10 mouse cellular contexts compared by ENCODE assay signal in the genomic region with DNA sequence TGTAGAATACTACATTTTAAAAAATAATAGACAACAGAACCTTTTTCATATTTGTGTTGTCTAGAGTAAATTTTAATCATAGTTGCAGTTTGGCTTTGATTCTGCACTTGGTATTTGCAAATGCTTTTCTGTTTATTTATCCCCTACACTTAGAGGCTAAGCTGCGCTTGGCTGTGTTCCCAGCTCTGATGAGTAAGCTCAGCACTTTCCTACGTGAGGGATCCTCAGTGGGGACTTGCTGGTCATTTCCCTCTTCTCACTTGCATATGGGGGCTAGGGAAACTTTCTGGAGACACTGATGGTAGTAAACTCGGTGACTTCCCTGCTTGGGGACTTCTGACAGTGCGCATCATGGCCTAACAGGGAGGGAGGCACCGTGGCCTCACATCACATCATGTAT. TPM values are rescaled to one million over a fixed set of nuclear protein-coding genes. Genes with fewer than 3 reads are reported as not detected.
DNase-seq lines count a peak whose midpoint lies in the region; ATAC-seq lines count a peak whose summit lies in the region.
"Had no signal": no experiment of that assay in that cellular context is flagged by ENCODE, and none has a peak within 500 bp of the region (broad histone marks: within the 10 kb centered on the region; RNA-seq: fewer than 3 reads in every experiment).

No protein-coding gene starts in this region.

- no peak overlapping the region for H3K9ac ChIP-seq in heart, embryonic 11.5 days (ENCODE audit: low read depth, low read length)
- H3K9ac ChIP-seq: liver, embryonic 13.5 days had no signal

- 59% methylated on average over 5 of the region's 5 CpGs for WGBS in heart, embryonic 11.5 days (ENCODE audit: insufficient replicate concordance)

- H3K4me3 ChIP-seq in heart, embryonic 11.5 days (ENCODE audit: low read depth, low read length), result no peak overlapping the region
- H3K4me3 ChIP-seq: erythroblast, embryonic 14.5 days; liver, embryonic 13.5 days had no signal

- DNase-seq in heart, adult 11 months, result peak; percentile 94
- peak; percentile 83 for DNase-seq in urinary bladder, postnatal 14 days (ENCODE audit: low spot score)
- DNase-seq in urinary bladder, adult 2 months (ENCODE audit: low spot score), result no peak
- peak; percentile 58 to 59 for DNase-seq in heart, postnatal 36 days
- peak; percentile 72 to 81 for DNase-seq in lung, postnatal 4 days
- no peak for DNase-seq in cerebellum, postnatal 4 days (ENCODE audit: low spot score in 2 of 2)
- DNase-seq in cerebellum, postnatal 36 days, result no peak
- DNase-seq: liver, embryonic 13.5 days had no signal

- no peak overlapping the region for H3K4me2 ChIP-seq in heart, embryonic 11.5 days
- H3K4me2 ChIP-seq: liver, embryonic 13.5 days had no signal

- no peak overlapping the region for H3K27ac ChIP-seq in heart, embryonic 11.5 days (ENCODE audit: low read depth, low read length)
- H3K27ac ChIP-seq: liver, embryonic 13.5 days had no signal

- intact Hi-C loops in heart, postnatal 36 days (cut with DNase I), result no loop called here

- H3K9me3 ChIP-seq in heart, embryonic 11.5 days (replicated peaks; ENCODE audit: control insufficient read depth, low read length), result no peaks in the 10 kb centered on the region
- H3K9me3 ChIP-seq: liver, embryonic 13.5 days had no signal

- H3K27me3 ChIP-seq in heart, embryonic 11.5 days (ENCODE audit: control insufficient read depth, insufficient read depth, low read length), result no peaks in the 10 kb centered on the region
- H3K27me3 ChIP-seq: liver, embryonic 13.5 days had no signal

- no peak for ATAC-seq in heart, embryonic 11.5 days (replicated peaks; ENCODE audit: insufficient number of reproducible peaks, low FRiP score, low TSS enrichment)

- H3K4me1 ChIP-seq in heart, embryonic 11.5 days (ENCODE audit: control insufficient read depth, insufficient read depth, low read length), result peaks cover 13% of the 10 kb centered on the region
- H3K4me1 ChIP-seq: liver, embryonic 13.5 days had no signal

- H3K36me3 ChIP-seq in heart, embryonic 11.5 days (ENCODE audit: control insufficient read depth, insufficient read depth, low read length), result no peaks in the 10 kb centered on the region
- H3K36me3 ChIP-seq: liver, embryonic 13.5 days had no signal

RNA-seq across cellular contexts. Expression of a gene that starts 41.7 kb away (rescaled TPM):
- 6.4 and 7.1 TPM in 2 replicates for polyA plus RNA-seq in heart, embryonic 11.5 days (2014; fragmentation: Nextera tagmentation; extraction: Ambion mirVana)
- polyA plus RNA-seq in urinary bladder, adult 2 months (2012; rRNA removed), result 12.7 and 15.0 TPM in 2 replicates
- 1 to 10 TPM; 5.7 to 6.5 TPM for total RNA-seq in heart, postnatal 36 days (2021)

Comparison
In these comparisons a context has a peak if more than half of its experiments do, and no peak if none do; other contexts are left out.
1. DNase-seq: peak in heart, adult 11 months (single experiment), urinary bladder, postnatal 14 days (single experiment), heart, postnatal 36 days (2 of 2) and lung, postnatal 4 days (2 of 2); none in urinary bladder, adult 2 months (single experiment), cerebellum, postnatal 4 days (0 of 2) and cerebellum, postnatal 36 days (0 of 2).